Mouse (Mus musculus) common myeloid progenitor, adult 5-6 weeks (primary cell): ENCODE results near the gene Tstd3. TPM values are rescaled to one million over a fixed set of nuclear protein-coding genes. Genes with fewer than 3 reads are reported as not detected.

Source experiments
- ATAC-seq: replicated peaks from 2 replicates; pipeline ENCODE4 v1.8.0; 2016; ENCODE audit warnings: low read depth, mild to moderate bottlenecking, moderate TSS enrichment, inconsistent platforms; ENCODE audit not compliant: poor library complexity, severe bottlenecking
- total RNA-seq: library from RNA; stranded (forward); fragments of 200-1000, 187-1606 nt; gene quantifications from 2 replicates; pipeline ENCODE4 v1.2.3, GENCODE M21; 2017

Tstd3 gene
- total RNA-seq = 5.3 and 6.9 TPM in 2 replicates

GRCm38 (mm10) chr4:21766863-21767304 lies at the start of gene Tstd3, which contains the start of gene Usp45:
Gene Tstd3, minus strand, starts transcription at chr4:21767212.
Gene Usp45, plus strand, starts transcription at chr4:21767156.
- peak; percentile 100 for ATAC-seq

- peak; percentile 98 for ATAC-seq
Measured at GRCm38 (mm10) chr4:21814029-21814428, 47.0 kb upstream of the Tstd3 start.

- ATAC-seq = no peak
Measured at GRCm38 (mm10) chr4:21812635-21813034, 45.6 kb upstream of the Tstd3 start.

- no peak for ATAC-seq
Measured at GRCm38 (mm10) chr4:21810608-21811007, 43.6 kb upstream of the Tstd3 start.

- ATAC-seq = no peak
Measured at GRCm38 (mm10) chr4:21807204-21807603, 40.2 kb upstream of the Tstd3 start.

- ATAC-seq = peak; percentile 60
Measured at GRCm38 (mm10) chr4:21801620-21802019, 34.6 kb upstream of the Tstd3 start.

GRCm38 (mm10) chr4:21801013-21801412 lies 34.0 kb upstream of the Tstd3 start:
- no peak for ATAC-seq

GRCm38 (mm10) chr4:21793631-21794030 lies 26.6 kb upstream of the Tstd3 start:
- no peak for ATAC-seq

- no peak for ATAC-seq
Measured at GRCm38 (mm10) chr4:21789836-21790235, 22.8 kb upstream of the Tstd3 start.

- no peak for ATAC-seq
Measured at GRCm38 (mm10) chr4:21788903-21789302, 21.9 kb upstream of the Tstd3 start.

GRCm38 (mm10) chr4:21786268-21786667 lies 19.3 kb upstream of the Tstd3 start:
- ATAC-seq = no peak

- no peak; the same call in 1 of the 2 replicates for ATAC-seq
Measured at GRCm38 (mm10) chr4:21780816-21781726, 14.1 kb upstream of the Tstd3 start.

GRCm38 (mm10) chr4:21776946-21777265 lies 9.9 kb upstream of the Tstd3 start:
- ATAC-seq = no peak

GRCm38 (mm10) chr4:21776091-21776945 lies 9.3 kb upstream of the Tstd3 start:
- peak; percentile 90 for ATAC-seq

- no peak for ATAC-seq
Measured at GRCm38 (mm10) chr4:21772306-21772705, 5.3 kb upstream of the Tstd3 start.

- ATAC-seq = no peak
Measured at GRCm38 (mm10) chr4:21771064-21771463, 4.1 kb upstream of the Tstd3 start.

- ATAC-seq = peak; percentile 12; the same call in 1 of the 2 replicates
Measured at GRCm38 (mm10) chr4:21766171-21766862, 695 bp downstream of the Tstd3 start.

GRCm38 (mm10) chr4:21763827-21764226 lies 3.2 kb downstream of the Tstd3 start:
- no peak for ATAC-seq

- ATAC-seq = no peak
Measured at GRCm38 (mm10) chr4:21761416-21762160, 5.4 kb downstream of the Tstd3 start.

GRCm38 (mm10) chr4:21758860-21759259 lies 8.2 kb downstream of the Tstd3 start:
- no peak for ATAC-seq
